Mouse (Mus musculus): ENCODE measurements at regions not wholly inside any gene's neighbourhood (a gene's known extent, or its start where the extent isn't known, plus 50 kb on each side); places are given as distances from the start of the nearest gene placed in this dataset.

DNA sequence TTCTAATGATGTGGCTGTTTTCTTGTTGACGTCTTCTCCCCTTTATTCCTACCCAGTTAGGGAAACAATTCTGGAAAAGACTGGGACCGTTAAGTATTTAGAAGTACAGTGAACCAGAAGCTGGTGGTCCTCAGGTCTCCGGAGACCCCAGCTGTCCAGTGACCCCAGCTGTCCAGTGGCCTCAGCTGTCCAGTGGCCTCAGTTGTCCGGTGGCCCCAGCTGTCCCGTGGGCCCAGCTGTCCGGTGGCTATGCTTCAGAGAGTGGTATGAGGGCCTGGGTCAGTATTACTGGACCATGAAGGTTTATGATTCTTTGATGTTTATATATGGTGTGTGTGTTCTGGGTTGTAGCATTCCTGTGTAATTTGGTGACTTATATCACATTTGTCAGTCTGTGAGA is 186.6 kb downstream of the Zfp326 start:
- TF ChIP-seq CTCF (IDR thresholded peaks at IDR 0.05; ENCODE audit: borderline replicate concordance, extremely low read depth, insufficient read depth, insufficient read length) (no peak), POLR2A (IDR thresholded peaks at IDR 0.05; ENCODE audit: borderline replicate concordance, extremely low read depth, insufficient read depth, insufficient read length, poor library complexity, severe bottlenecking) (no peak)
